Mouse (Mus musculus) lung, adult 2 months (tissue): ENCODE data around the gene Fam240a. TPM values are rescaled to one million over a fixed set of nuclear protein-coding genes. Genes with fewer than 3 reads are reported as not detected.

Experiments
- DNase-seq: peaks from one replicate; pipeline ENCODE4 v3.0.0; 2022
- H3K4me1 ChIP-seq: fragments of 200-500 bp; 2 replicates; pipeline ENCODE4 v1.6.1; 2011; ENCODE audit warnings: low read length; ENCODE audit not compliant: control insufficient read depth, insufficient read depth
- H3K4me3 ChIP-seq: fragments of 200-500 bp; replicated peaks from 2 replicates; pipeline ENCODE3; 2011; ENCODE audit warnings: low read depth, mild to moderate bottlenecking, control low read depth, low read length; ENCODE audit errors: extremely low read depth
- CTCF ChIP-seq: fragments of 200-500 bp; IDR thresholded peaks from 2 replicates; pipeline ENCODE4 v1.5.1; 2011; ENCODE audit warnings: mild to moderate bottlenecking, low read length, control low read depth; ENCODE audit not compliant: insufficient read depth
- POLR2A ChIP-seq: fragments of 200-500 bp; IDR thresholded peaks from 2 replicates; pipeline ENCODE4 v1.6.1; 2011; ENCODE audit warnings: low read depth, mild to moderate bottlenecking, control low read depth, low read length, borderline replicate concordance; ENCODE audit errors: extremely low read depth
- WGBS: fragments of 180-500 bp; shearing (Covaris S2); methylation state at CpG from one replicate; pipeline ENCODE4 v1.1.7; 2018; 5-methylcytosine and 5-hydroxymethylcytosine counted together
- polyA plus RNA-seq: library from polyadenylated mRNA; depleted of rRNA; stranded (reverse); fragments of >200 nt; gene quantifications from 2 replicates; pipeline ENCODE4 v1.2.3, GENCODE M21; 2012; rRNA removed

Fam240a gene
- polyA plus RNA-seq, 1 experiment, result not detected

GRCm38 (mm10) chr9:110879998-110880561 is 36.6 kb downstream of the Fam240a start, which contains the start of gene Tmie:
TSS of gene Tmie (minus strand) at chr9:110880113.
- Histone ChIP-seq H3K4me1 (peaks cover 4% of the 10 kb centered on the region), H3K4me3 (peak within 1 kb of the TSS; percentile 91)
- no peak for TF ChIP-seq CTCF
- peak; percentile 88; the same call in 1 of the 2 replicates for TF ChIP-seq POLR2A
- under 1% methylated on average over 57 of the region's 57 CpGs for WGBS
- DNase-seq, result peak; percentile 84

- Histone ChIP-seq H3K4me1 (peaks cover 4% of the 10 kb centered on the region), H3K4me3 (peak within 1 kb of the TSS; percentile 91)
- WGBS, result 14% methylated on average over 12 of the region's 12 CpGs
- TF ChIP-seq POLR2A, result no peak
- no peak for TF ChIP-seq CTCF
- DNase-seq, result peak; percentile 51
Measured at GRCm38 (mm10) chr9:110879191-110879920, 37.3 kb downstream of the Fam240a start, which contains the start of gene Als2cl. TSS of gene Als2cl (plus strand) at chr9:110879870.

GRCm38 (mm10) chr9:110877888-110878287 is 38.8 kb downstream of the Fam240a start:
- H3K4me3 ChIP-seq, result no peak overlapping the region
- H3K4me1 ChIP-seq, result peaks cover 4% of the 10 kb centered on the region
- 67% methylated on average over 5 of the region's 5 CpGs for whole genome bisulfite sequencing
- TF ChIP-seq POLR2A (no peak), CTCF (no peak)
- peak; percentile 40 for DNase-seq

- H3K4me3 ChIP-seq, result no peak overlapping the region
- DNase-seq, result no peak
- 58% methylated on average over 1 of the region's 1 CpGs for WGBS
- TF ChIP-seq CTCF, result no peak
- TF ChIP-seq POLR2A, result no peak
- H3K4me1 ChIP-seq, result peaks cover 1% of the 10 kb centered on the region
Measured at GRCm38 (mm10) chr9:110877353-110877752, 39.3 kb downstream of the Fam240a start.

GRCm38 (mm10) chr9:110875288-110875695 is 41.4 kb downstream of the Fam240a start:
- H3K4me3 ChIP-seq, result no peak overlapping the region
- DNase-seq, result no peak
- H3K4me1 ChIP-seq, result no peaks in the 10 kb centered on the region; the same call in 1 of the 2 replicates
- 51% methylated on average over 6 of the region's 6 CpGs for WGBS
- TF ChIP-seq CTCF (no peak), POLR2A (no peak)

- 59% methylated on average over 3 of the region's 3 CpGs for WGBS
- TF ChIP-seq CTCF (no peak), POLR2A (no peak)
- H3K4me3 ChIP-seq, result no peak overlapping the region
- no peak for DNase-seq
- no peaks in the 10 kb centered on the region; the same call in 1 of the 2 replicates for H3K4me1 ChIP-seq
Measured at GRCm38 (mm10) chr9:110874660-110875191, 41.9 kb downstream of the Fam240a start.

GRCm38 (mm10) chr9:110873681-110874659 is 42.7 kb downstream of the Fam240a start:
- Histone ChIP-seq H3K4me1 (no peaks in the 10 kb centered on the region), H3K4me3 (no peak overlapping the region)
- DNase-seq, result no peak
- 21% methylated on average over 40 of the region's 40 CpGs for WGBS
- TF ChIP-seq POLR2A (no peak), CTCF (no peak)

GRCm38 (mm10) chr9:110871030-110871429 is 45.6 kb downstream of the Fam240a start:
- 24% methylated on average over 7 of the region's 7 CpGs for WGBS
- Histone ChIP-seq H3K4me1 (no peaks in the 10 kb centered on the region), H3K4me3 (no peak overlapping the region)
- peak; percentile 55 for DNase-seq
- TF ChIP-seq CTCF (peak; percentile 56), POLR2A (no peak)

Other genes starting within 250 kb of the Fam240a start
- 10.8 and 214 TPM in 2 replicates for gene Myl3, start 175.0 kb downstream of the Fam240a start, polyA plus RNA-seq
- 13.8 and 14.0 TPM in 2 replicates for gene Pth1r, start 169.7 kb downstream of the Fam240a start, polyA plus RNA-seq
- gene Prss42, start 118.7 kb downstream of the Fam240a start, polyA plus RNA-seq, result not detected in 2 replicates
- not detected in 2 replicates for gene Prss44, start 102.9 kb downstream of the Fam240a start, polyA plus RNA-seq
- not detected in 2 replicates for gene Prss43, start 90.2 kb downstream of the Fam240a start, polyA plus RNA-seq
- gene Prss45, start 82.3 kb downstream of the Fam240a start, polyA plus RNA-seq, result not detected in 2 replicates
- gene Prss46, start 72.4 kb downstream of the Fam240a start, polyA plus RNA-seq, result not detected in 2 replicates
- gene Prss50, start 58.9 kb downstream of the Fam240a start, polyA plus RNA-seq, result 0.10 TPM in 1 of 2 replicates, not detected in the other
- gene Als2cl, start 37.0 kb downstream of the Fam240a start, polyA plus RNA-seq, result 118 and 120 TPM in 2 replicates
- gene Tmie, start 36.7 kb downstream of the Fam240a start, polyA plus RNA-seq, result 4.1 and 4.3 TPM in 2 replicates
- gene Tdgf1, start 29.3 kb upstream of the Fam240a start, polyA plus RNA-seq, result 0.88 and 1.0 TPM in 2 replicates
- 0.38 and 0.84 TPM in 2 replicates for gene Lrrc2, start 34.7 kb upstream of the Fam240a start, polyA plus RNA-seq
- gene Rtp3, start 73.7 kb upstream of the Fam240a start, polyA plus RNA-seq, result 26.7 and 29.0 TPM in 2 replicates
- gene Ltf, start 102.4 kb upstream of the Fam240a start, polyA plus RNA-seq, result 8.1 and 20.3 TPM in 2 replicates
- 43.9 and 51.2 TPM in 2 replicates for gene Ccrl2, start 140.7 kb upstream of the Fam240a start, polyA plus RNA-seq
- gene Lrrfip2, start 200.7 kb upstream of the Fam240a start, polyA plus RNA-seq, result 19.8 and 22.3 TPM in 2 replicates